Mouse (Mus musculus): ENCODE results near the gene Capn7.

DNA sequence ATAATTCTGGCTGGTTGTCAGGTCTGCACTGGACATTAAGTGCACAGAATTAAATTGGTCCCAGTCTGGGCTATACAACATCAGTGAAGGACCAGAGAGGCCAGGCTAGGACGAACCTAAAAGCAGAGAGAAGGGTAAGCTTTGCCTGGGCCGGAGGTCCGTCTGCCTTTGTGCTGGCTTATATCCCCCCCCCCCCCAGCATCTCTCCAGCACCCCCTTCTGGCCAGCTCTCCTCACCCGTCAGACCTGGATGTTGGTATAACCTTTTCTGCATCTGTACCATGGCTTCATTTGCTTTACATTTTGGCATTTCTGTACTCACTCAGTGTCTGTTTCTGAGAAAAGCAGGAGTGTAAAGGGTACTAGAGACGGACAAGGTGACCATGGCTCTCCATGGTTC, 10.9 kb upstream of the Capn7 start:
- TF ChIP-seq GATA1 (IDR thresholded peaks at IDR 0.05; ENCODE audit: borderline replicate concordance, low read length) (no peak), FLI1 (IDR thresholded peaks at IDR 0.05; ENCODE audit: low read length) (no peak)
